Mouse (Mus musculus): ENCODE results near the gene Ppip5k2. TPM values are rescaled to one million over a fixed set of nuclear protein-coding genes. Genes with fewer than 3 reads are reported as not detected.
"Not testable (repeated sequence)": the region's sequence is repeated elsewhere in the genome, so short reads cannot be mapped to it uniquely, and the experiment has no call there.

Gene Ppip5k2
- 10 to 100 TPM; 79.9 to 85.0 TPM for total RNA-seq (2021)

GRCm38 (mm10) chr1:97769904-97770753, at the start of gene Ppip5k2, which contains the start of gene Gin1:
Ppip5k2 (minus strand) TSS chr1:97770411.
Gin1 (plus strand) TSS chr1:97770172.
- DNase-seq (ENCODE audit: low spot score): peak; percentile 87

GRCm38 (mm10) chr1:97809255-97809912, 39.2 kb upstream of the Ppip5k2 start:
- no peak for DNase-seq (ENCODE audit: low spot score)
- intact Hi-C loops (cut with DNase I): loop anchor here (2.0 to 5.0 kb wide), 3 partner anchors 369 to 713 kb away; no protein-coding TSS in a partner anchor

More at GRCm38 (mm10) chr1:97769904-97770753, at the start of gene Ppip5k2, which contains the start of gene Gin1:
- intact Hi-C loops (cut with DNase I): loop anchor here (2.0 to 10.0 kb wide), 2 partner anchors 109 to 205 kb away; no protein-coding TSS in a partner anchor

- intact Hi-C loops (cut with DNase I): no loop called here
- DNase-seq (ENCODE audit: low spot score): no peak
These were observed 34.3 kb upstream of the Ppip5k2 start for GRCm38 (mm10) chr1:97804520-97804919.

- intact Hi-C loops (cut with DNase I): no loop called here
- DNase-seq (ENCODE audit: low spot score): no peak
These were observed 32.1 kb upstream of the Ppip5k2 start for GRCm38 (mm10) chr1:97802207-97802902.

GRCm38 (mm10) chr1:97795936-97796335, 25.7 kb upstream of the Ppip5k2 start:
- intact Hi-C loops (cut with DNase I): no loop called here
- no peak for DNase-seq (ENCODE audit: low spot score)

GRCm38 (mm10) chr1:97794110-97794509, 23.9 kb upstream of the Ppip5k2 start:
- intact Hi-C loops (cut with DNase I): no loop called here
- no peak for DNase-seq (ENCODE audit: low spot score)

- no peak for DNase-seq (ENCODE audit: low spot score)
- intact Hi-C loops (cut with DNase I): no loop called here
These were observed 18.3 kb upstream of the Ppip5k2 start for GRCm38 (mm10) chr1:97788490-97788889.

GRCm38 (mm10) chr1:97787674-97788073, 17.5 kb upstream of the Ppip5k2 start:
- DNase-seq (ENCODE audit: low spot score): no peak
- intact Hi-C loops (cut with DNase I): no loop called here

GRCm38 (mm10) chr1:97785685-97786393, 15.6 kb upstream of the Ppip5k2 start:
- intact Hi-C loops (cut with DNase I): no loop called here
- DNase-seq (ENCODE audit: low spot score): no peak

- DNase-seq (ENCODE audit: low spot score): no peak
- intact Hi-C loops (cut with DNase I): no loop called here
These were observed 14.7 kb upstream of the Ppip5k2 start for GRCm38 (mm10) chr1:97784928-97785327.

- intact Hi-C loops (cut with DNase I): no loop called here
- DNase-seq (ENCODE audit: low spot score): no peak
These were observed 11.5 kb upstream of the Ppip5k2 start for GRCm38 (mm10) chr1:97781674-97782073.

- intact Hi-C loops (cut with DNase I): no loop called here
- no peak for DNase-seq (ENCODE audit: low spot score)
These were observed 3.8 kb upstream of the Ppip5k2 start for GRCm38 (mm10) chr1:97773973-97774372.

- intact Hi-C loops (cut with DNase I): no loop called here
- DNase-seq (ENCODE audit: low spot score): no peak
These were observed 3.2 kb upstream of the Ppip5k2 start for GRCm38 (mm10) chr1:97773362-97773761.

- no peak for DNase-seq (ENCODE audit: low spot score)
- intact Hi-C loops (cut with DNase I): loop anchor here (2.0 kb wide), 1 partner anchor 111 kb away; no protein-coding TSS in a partner anchor
These were observed 1.5 kb upstream of the Ppip5k2 start for GRCm38 (mm10) chr1:97771727-97772126.

GRCm38 (mm10) chr1:97771118-97771517, 907 bp upstream of the Ppip5k2 start:
- no peak for DNase-seq (ENCODE audit: low spot score)
- intact Hi-C loops (cut with DNase I): loop anchor here (2.0 kb wide), 1 partner anchor 110 kb away; no protein-coding TSS in a partner anchor

- intact Hi-C loops (cut with DNase I): loop anchor here (10.0 kb wide), 1 partner anchor 205 kb away; no protein-coding TSS in a partner anchor
- no peak for DNase-seq (ENCODE audit: low spot score)
These were observed 812 bp downstream of the Ppip5k2 start for GRCm38 (mm10) chr1:97769294-97769903.

- intact Hi-C loops (cut with DNase I): loop anchor here (10.0 kb wide), 1 partner anchor 206 kb away; no protein-coding TSS in a partner anchor
- no peak for DNase-seq (ENCODE audit: low spot score)
These were observed 1.3 kb downstream of the Ppip5k2 start for GRCm38 (mm10) chr1:97768906-97769293.

- intact Hi-C loops (cut with DNase I): loop anchor here (10.0 kb wide), 1 partner anchor 207 kb away; no protein-coding TSS in a partner anchor
- no peak for DNase-seq (ENCODE audit: low spot score)
These were observed 2.1 kb downstream of the Ppip5k2 start for GRCm38 (mm10) chr1:97768089-97768488.

- intact Hi-C loops (cut with DNase I): loop anchor here (10.0 kb wide), 1 partner anchor 209 kb away; no protein-coding TSS in a partner anchor
- DNase-seq (ENCODE audit: low spot score): not testable (repeated sequence)
These were observed 4.5 kb downstream of the Ppip5k2 start for GRCm38 (mm10) chr1:97765712-97766111.

Measured in heart, postnatal 25 days (tissue).